Mouse (Mus musculus) embryonic facial prominence, embryonic 10.5 days (tissue): ENCODE measurements at regions not wholly inside any gene's neighbourhood (a gene's known extent, or its start where the extent isn't known, plus 50 kb on each side); places are given as distances from the start of the nearest gene placed in this dataset.

Experiments used
- DNase-seq: peaks from one replicate; pipeline ENCODE4 v3.0.0-alpha.2; 2017; ENCODE audit warnings: low spot score
- H3K27ac ChIP-seq: fragments of 300-500 bp; sonication (generic); replicated peaks from 2 replicates; pipeline ENCODE4 v1.5.1; 2016; ENCODE audit warnings: mild to moderate bottlenecking
- H3K27me3 ChIP-seq: fragments of 300-500 bp; sonication (generic); replicated peaks from 2 replicates; pipeline ENCODE4 v1.6.1; 2016; ENCODE audit warnings: low read depth, mild to moderate bottlenecking; ENCODE audit not compliant: poor library complexity, severe bottlenecking
- H3K36me3 ChIP-seq: fragments of 300-500 bp; sonication (generic); replicated peaks from 2 replicates; pipeline ENCODE4 v1.6.1; 2016; ENCODE audit warnings: mild to moderate bottlenecking, moderate library complexity
- H3K4me1 ChIP-seq: fragments of 300-500 bp; sonication (generic); 2 replicates; pipeline ENCODE4 v1.6.1; 2016
- H3K4me3 ChIP-seq: fragments of 300-500 bp; sonication (generic); 2 replicates; pipeline ENCODE4 v1.5.1; 2016; ENCODE audit warnings: mild to moderate bottlenecking, moderate library complexity
- H3K9me3 ChIP-seq: fragments of 300-500 bp; sonication (generic); 2 replicates; pipeline ENCODE4 v1.6.1; 2016; ENCODE audit warnings: mild to moderate bottlenecking
- WGBS: fragments of 180-500 bp; shearing (Covaris S2); methylation state at CpG from one replicate; pipeline ENCODE4 v1.1.7; 2016; 5-methylcytosine and 5-hydroxymethylcytosine counted together

- 64% methylated on average over 2 of the region's 2 CpGs for WGBS
- no peak for DNase-seq
These were observed 325.0 kb downstream of the Mettl4 start for GRCm38 (mm10) chr17:94424811-94425210.

GRCm38 (mm10) chr17:94382993-94383392 is 366.8 kb downstream of the Mettl4 start:
- Histone ChIP-seq H3K4me1 (no peaks in the 10 kb centered on the region), H3K9me3 (no peaks in the 10 kb centered on the region), H3K36me3 (no peaks in the 10 kb centered on the region), H3K27me3 (no peaks in the 10 kb centered on the region), H3K4me3 (no peak overlapping the region), H3K27ac (no peak overlapping the region)
- 88% methylated on average over 2 of the region's 2 CpGs for WGBS
- no peak for DNase-seq

More at GRCm38 (mm10) chr17:94424811-94425210, 325.0 kb downstream of the Mettl4 start:
- Histone ChIP-seq H3K36me3 (no peaks in the 10 kb centered on the region), H3K4me3 (no peak overlapping the region), H3K27ac (no peak overlapping the region), H3K27me3 (no peaks in the 10 kb centered on the region), H3K9me3 (no peaks in the 10 kb centered on the region), H3K4me1 (no peaks in the 10 kb centered on the region)

GRCm38 (mm10) chr17:94335688-94336087 is 414.1 kb downstream of the Mettl4 start:
- Histone ChIP-seq H3K27me3 (no peaks in the 10 kb centered on the region), H3K9me3 (no peaks in the 10 kb centered on the region), H3K36me3 (no peaks in the 10 kb centered on the region), H3K4me1 (no peaks in the 10 kb centered on the region), H3K27ac (no peak overlapping the region), H3K4me3 (no peak overlapping the region)
- 83% methylated on average over 2 of the region's 2 CpGs for WGBS
- no peak for DNase-seq

GRCm38 (mm10) chr17:94326179-94326578 is 423.6 kb downstream of the Mettl4 start:
- peak; percentile 60 for DNase-seq
- H3K4me1 ChIP-seq: peaks cover 11% of the 10 kb centered on the region; the same call in 1 of the 2 replicates
- H3K36me3 ChIP-seq: no peaks in the 10 kb centered on the region
- no peaks in the 10 kb centered on the region for H3K27me3 ChIP-seq
- no peak overlapping the region for H3K4me3 ChIP-seq
- WGBS: 35% methylated on average over 2 of the region's 2 CpGs
- H3K9me3 ChIP-seq: no peaks in the 10 kb centered on the region
- no peak overlapping the region for H3K27ac ChIP-seq

GRCm38 (mm10) chr17:94291221-94291620 is 458.6 kb downstream of the Mettl4 start:
- 93% methylated on average over 3 of the region's 3 CpGs for WGBS
- Histone ChIP-seq H3K4me1 (no peaks in the 10 kb centered on the region), H3K27me3 (no peaks in the 10 kb centered on the region)

GRCm38 (mm10) chr17:94287612-94288159 is 462.1 kb downstream of the Mettl4 start:
- Histone ChIP-seq H3K4me3 (no peak overlapping the region), H3K4me1 (no peaks in the 10 kb centered on the region), H3K27ac (no peak overlapping the region), H3K36me3 (no peaks in the 10 kb centered on the region), H3K27me3 (no peaks in the 10 kb centered on the region), H3K9me3 (no peaks in the 10 kb centered on the region)
- WGBS: 66% methylated on average over 3 of the region's 3 CpGs
- no peak for DNase-seq

More at GRCm38 (mm10) chr17:94291221-94291620, 458.6 kb downstream of the Mettl4 start:
- Histone ChIP-seq H3K4me3 (no peak overlapping the region), H3K27ac (no peak overlapping the region), H3K36me3 (no peaks in the 10 kb centered on the region), H3K9me3 (no peaks in the 10 kb centered on the region)
- DNase-seq: no peak

- Histone ChIP-seq H3K27ac (no peak overlapping the region), H3K9me3 (no peaks in the 10 kb centered on the region), H3K4me3 (no peak overlapping the region), H3K36me3 (no peaks in the 10 kb centered on the region), H3K4me1 (no peaks in the 10 kb centered on the region), H3K27me3 (no peaks in the 10 kb centered on the region)
- DNase-seq: no peak
These were observed 473.0 kb downstream of the Mettl4 start for GRCm38 (mm10) chr17:94276851-94277250.

GRCm38 (mm10) chr17:94269756-94270155 is 480.1 kb downstream of the Mettl4 start:
- no peaks in the 10 kb centered on the region for H3K36me3 ChIP-seq
- H3K27me3 ChIP-seq: no peaks in the 10 kb centered on the region
- peak overlapping the region; percentile 68 for H3K27ac ChIP-seq
- H3K4me3 ChIP-seq: no peak overlapping the region
- peaks cover 9% of the 10 kb centered on the region for H3K4me1 ChIP-seq
- H3K9me3 ChIP-seq: no peaks in the 10 kb centered on the region
- DNase-seq: peak; percentile 68

GRCm38 (mm10) chr17:94255666-94256065 is 494.2 kb downstream of the Mettl4 start:
- no peak overlapping the region for H3K4me3 ChIP-seq
- no peaks in the 10 kb centered on the region for H3K4me1 ChIP-seq
- H3K36me3 ChIP-seq: no peaks in the 10 kb centered on the region
- DNase-seq: no peak
- H3K27ac ChIP-seq: no peak overlapping the region
- no peaks in the 10 kb centered on the region for H3K9me3 ChIP-seq
- H3K27me3 ChIP-seq: no peaks in the 10 kb centered on the region

- no peak for DNase-seq
- no peaks in the 10 kb centered on the region for H3K27me3 ChIP-seq
- no peaks in the 10 kb centered on the region for H3K4me1 ChIP-seq
- H3K36me3 ChIP-seq: no peaks in the 10 kb centered on the region
- H3K4me3 ChIP-seq: no peak overlapping the region
- 90% methylated on average over 3 of the region's 3 CpGs for WGBS
- no peaks in the 10 kb centered on the region for H3K9me3 ChIP-seq
- H3K27ac ChIP-seq: no peak overlapping the region
These were observed 495.0 kb downstream of the Mettl4 start for GRCm38 (mm10) chr17:94254801-94255200.

GRCm38 (mm10) chr17:94243821-94244220 is 506.0 kb downstream of the Mettl4 start:
- no peaks in the 10 kb centered on the region for H3K9me3 ChIP-seq
- H3K36me3 ChIP-seq: no peaks in the 10 kb centered on the region
- no peaks in the 10 kb centered on the region for H3K27me3 ChIP-seq
- no peak overlapping the region for H3K27ac ChIP-seq
- 70% methylated on average over 1 of the region's 1 CpGs for WGBS
- no peak for DNase-seq
- no peak overlapping the region for H3K4me3 ChIP-seq
- 0 out of 2 replicates have a peak, but pooled peaks cover 4% of the 10 kb centered on the region for H3K4me1 ChIP-seq

- 87% methylated on average over 3 of the region's 3 CpGs for WGBS
- no peak for DNase-seq
- Histone ChIP-seq H3K9me3 (no peaks in the 10 kb centered on the region), H3K4me3 (no peak overlapping the region), H3K4me1 (no peaks in the 10 kb centered on the region), H3K36me3 (no peaks in the 10 kb centered on the region), H3K27ac (no peak overlapping the region), H3K27me3 (no peaks in the 10 kb centered on the region)
These were observed 523.7 kb downstream of the Mettl4 start for GRCm38 (mm10) chr17:94226136-94226535.
